Mouse (Mus musculus) G1E (cell line): Measurements from ENCODE around the gene Map3k5. TPM values are rescaled to one million over a fixed set of nuclear protein-coding genes. Genes with fewer than 3 reads are reported as not detected.
A peak's percentile ranks its signal among the peaks of the same experiment; 100 is the strongest.

ENCODE experiments used
- ATAC-seq: 2 replicates; pipeline ENCODE4 v1.8.0; 2016; ENCODE audit warnings: mild to moderate bottlenecking; ENCODE audit not compliant: insufficient number of reproducible peaks, poor library complexity, low FRiP score, severe bottlenecking; ENCODE audit errors: extremely low read depth
- DNase-seq: peaks from one replicate; pipeline ENCODE4 v3.0.0; 2012; ENCODE audit warnings: low spot score
- H3K27me3 ChIP-seq: 2 replicates; pipeline ENCODE4 v1.6.1; 2012; ENCODE audit warnings: mild to moderate bottlenecking, low read length, inconsistent platforms; ENCODE audit not compliant: insufficient read depth
- H3K36me3 ChIP-seq: replicated peaks from 2 replicates; pipeline ENCODE3; 2012; ENCODE audit warnings: mild to moderate bottlenecking, inconsistent platforms
- H3K4me1 ChIP-seq: 2 replicates; pipeline ENCODE4 v1.6.1; 2012; ENCODE audit warnings: low read depth, low read length, inconsistent platforms, mixed read lengths; ENCODE audit not compliant: insufficient read depth
- H3K4me3 ChIP-seq: 2 replicates; pipeline ENCODE4 v1.5.1; 2012; ENCODE audit warnings: low read depth, mild to moderate bottlenecking, inconsistent platforms, low read length, moderate library complexity, mixed read lengths
- H3K9me3 ChIP-seq: replicated peaks from 2 replicates; pipeline ENCODE4 v1.6.1; 2012; ENCODE audit warnings: inconsistent platforms
- CTCF ChIP-seq: IDR thresholded peaks from 2 replicates; pipeline ENCODE4 v1.5.1; 2012; ENCODE audit warnings: low read depth, low read length, inconsistent platforms, mixed read lengths
- GATA1 ChIP-seq: IDR thresholded peaks from 2 replicates; pipeline ENCODE4 v1.6.1; 2012; ENCODE audit warnings: borderline replicate concordance, low read length, inconsistent platforms, mixed read lengths
- GATA2 ChIP-seq: IDR thresholded peaks from 2 replicates; pipeline ENCODE4 v1.6.1; 2012; ENCODE audit warnings: low read depth, low read length, inconsistent platforms, borderline replicate concordance
- POLR2AphosphoS5 ChIP-seq: IDR thresholded peaks from 2 replicates; pipeline ENCODE4 v1.6.1; 2012; ENCODE audit warnings: low read depth, low read length, inconsistent platforms; ENCODE audit not compliant: insufficient replicate concordance
- TAL1 ChIP-seq: conservative IDR thresholded peaks from 2 replicates; pipeline ENCODE4 v1.6.1; 2012; ENCODE audit warnings: low read depth, low read length, inconsistent platforms, mixed read lengths
- polyA plus RNA-seq: library from polyadenylated mRNA; stranded (reverse); fragments of >175 nt; gene quantifications from 2 replicates; pipeline ENCODE4 v1.2.3, GENCODE M21; 2012
- total RNA-seq, 2 experiments: library from RNA; stranded (forward) in 1 of 2; stranded (reverse) in 1 of 2; fragments of 200-1000 nt in 1 of 2; fragments of >200 nt in 1 of 2; fragmentation: Nextera tagmentation in 1 of 2; gene quantifications; 2 replicates each; pipeline ENCODE4 v1.2.3; 2014 to 2017

The Map3k5 gene
- total and polyA plus RNA-seq, 3 experiments, result 0.18 to 1.4 (median 1.3) TPM

DNA sequence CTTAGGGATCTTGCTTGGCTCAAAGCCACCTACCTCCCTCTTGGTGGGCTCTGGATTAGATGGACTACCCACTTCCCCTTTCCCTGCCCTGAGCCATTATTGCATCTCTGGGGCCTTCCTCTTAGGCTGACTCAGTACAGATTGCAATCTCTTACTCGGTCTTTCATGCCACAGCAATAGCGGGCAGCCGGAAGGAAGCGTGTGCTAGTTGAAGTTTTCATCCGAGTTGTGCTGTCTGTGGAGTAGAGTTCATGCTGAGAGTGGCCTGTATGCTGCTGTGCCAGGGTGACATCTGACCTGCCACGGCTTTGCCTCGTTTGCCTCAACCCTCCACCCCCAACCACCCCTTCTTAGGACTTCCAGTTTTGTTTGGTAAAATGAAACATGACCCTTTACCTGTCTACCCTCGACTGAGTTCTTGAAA lies 5.0 kb downstream of the Map3k5 start:
- no peak overlapping the region for H3K4me3 ChIP-seq
- no peaks in the 10 kb centered on the region for H3K36me3 ChIP-seq
- peaks cover 12% of the 10 kb centered on the region; the same call in 1 of the 2 replicates for H3K27me3 ChIP-seq
- peaks cover 4% of the 10 kb centered on the region; the same call in 1 of the 2 replicates for H3K4me1 ChIP-seq
- TF ChIP-seq TAL1 (no peak), GATA1 (no peak), GATA2 (no peak), POLR2AphosphoS5 (no peak), CTCF (no peak)
- ATAC-seq (no peak), DNase-seq (peak; percentile 10)
- H3K9me3 ChIP-seq, result peaks cover 6% of the 10 kb centered on the region

DNA sequence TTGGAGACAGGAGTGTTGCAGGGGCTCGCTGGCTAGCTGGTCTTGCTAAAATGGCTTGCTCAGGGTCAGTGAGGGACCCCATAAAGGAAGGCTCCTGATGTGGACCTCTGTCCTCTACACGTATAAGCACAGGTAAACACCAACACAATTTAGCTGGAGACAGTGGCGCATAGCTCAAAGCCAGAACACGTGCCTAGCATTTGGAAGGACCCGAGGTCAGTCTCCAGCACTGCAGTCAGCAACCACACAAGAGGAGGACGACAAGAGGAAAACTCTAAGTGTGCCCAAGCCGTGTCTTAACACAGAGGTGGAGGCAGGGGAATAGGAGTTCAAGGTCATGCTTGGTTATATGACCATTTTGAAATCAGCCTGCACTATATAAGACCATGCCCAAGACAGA lies 5.9 kb downstream of the Map3k5 start:
- no peaks in the 10 kb centered on the region for H3K36me3 ChIP-seq
- DNase-seq, result no peak
- ATAC-seq, result no peak
- no peak overlapping the region for H3K4me3 ChIP-seq
- H3K9me3 ChIP-seq, result no peaks in the 10 kb centered on the region
- H3K27me3 ChIP-seq, result peaks cover 14% of the 10 kb centered on the region
- TF ChIP-seq CTCF (no peak), GATA2 (no peak), GATA1 (no peak), TAL1 (no peak), POLR2AphosphoS5 (no peak)
- peaks cover 4% of the 10 kb centered on the region; the same call in 1 of the 2 replicates for H3K4me1 ChIP-seq

DNA sequence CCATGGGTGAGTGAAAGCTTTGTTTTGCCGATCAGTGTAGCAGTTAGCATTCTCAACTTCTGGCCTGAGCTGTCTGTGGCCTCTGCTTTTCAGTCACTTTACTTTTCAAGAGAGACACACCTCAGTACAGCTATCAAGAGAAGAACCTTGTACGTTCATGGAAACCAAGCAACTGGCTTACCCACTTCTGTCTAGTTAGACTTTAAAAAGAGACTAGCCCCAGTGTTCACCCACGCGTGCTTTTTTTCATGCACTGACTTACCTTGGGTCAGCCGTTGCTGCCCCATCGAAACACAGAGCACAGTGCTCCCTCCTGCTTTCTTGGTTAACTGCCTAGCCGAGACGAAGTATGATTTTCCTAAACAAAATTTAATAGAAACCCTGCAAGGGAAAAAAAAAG lies 6.4 kb downstream of the Map3k5 start:
- TF ChIP-seq CTCF (no peak), GATA1 (no peak), GATA2 (no peak), POLR2AphosphoS5 (no peak), TAL1 (no peak)
- no peak for ATAC-seq
- Histone ChIP-seq H3K9me3 (no peaks in the 10 kb centered on the region), H3K36me3 (no peaks in the 10 kb centered on the region), H3K4me3 (no peak overlapping the region), H3K4me1 (peaks cover 4% of the 10 kb centered on the region; the same call in 1 of the 2 replicates), H3K27me3 (peaks cover 13% of the 10 kb centered on the region; the same call in 1 of the 2 replicates)
- no peak for DNase-seq

DNA sequence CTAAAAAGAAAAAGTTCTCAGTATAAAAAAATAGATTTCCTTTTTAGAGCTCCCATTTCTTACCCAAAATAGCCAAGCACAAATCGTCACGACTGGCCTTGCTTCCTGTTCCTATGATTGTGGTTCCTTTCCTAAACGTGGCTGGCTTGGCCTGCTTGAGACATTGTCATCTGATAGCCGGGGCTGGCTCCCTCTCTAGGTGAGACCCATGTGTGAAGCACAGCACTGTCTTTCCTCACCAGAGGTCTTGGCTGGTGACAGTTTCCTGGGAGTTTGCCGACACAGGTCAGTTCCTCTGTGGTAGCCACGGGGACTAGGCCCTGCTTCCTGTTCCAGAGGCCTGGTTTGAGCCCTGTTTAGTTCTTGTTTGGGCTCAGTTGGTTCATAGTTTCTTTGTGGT lies 6.8 kb downstream of the Map3k5 start:
- H3K27me3 ChIP-seq, result peaks cover 13% of the 10 kb centered on the region; the same call in 1 of the 2 replicates
- H3K9me3 ChIP-seq, result no peaks in the 10 kb centered on the region
- DNase-seq, result no peak
- no peak for TF ChIP-seq GATA2
- TF ChIP-seq CTCF, result no peak
- no peak for TF ChIP-seq GATA1
- no peak for TF ChIP-seq POLR2AphosphoS5
- TF ChIP-seq TAL1, result no peak
- peaks cover 4% of the 10 kb centered on the region; the same call in 1 of the 2 replicates for H3K4me1 ChIP-seq
- no peak overlapping the region for H3K4me3 ChIP-seq
- no peaks in the 10 kb centered on the region for H3K36me3 ChIP-seq
- no peak for ATAC-seq

DNA sequence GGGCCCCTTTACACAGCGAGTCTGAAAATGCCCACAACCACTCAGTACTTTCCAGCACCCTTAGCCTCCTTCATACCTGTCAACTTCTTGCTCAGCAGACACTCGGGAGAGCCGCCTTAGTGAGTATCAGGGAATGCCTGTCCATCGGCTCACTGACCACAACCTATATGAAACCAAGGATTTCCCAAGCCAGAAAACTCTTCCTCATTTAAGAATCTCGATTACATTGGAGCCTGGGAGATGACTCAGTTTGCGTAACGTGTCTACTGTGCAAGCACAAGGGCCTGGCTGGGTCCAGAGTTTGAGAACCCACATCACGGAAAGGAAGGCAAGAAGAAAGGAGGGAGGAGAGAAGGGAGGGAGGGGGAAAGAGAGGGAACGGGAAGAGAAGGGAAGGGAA lies 7.6 kb downstream of the Map3k5 start:
- TF ChIP-seq TAL1, result no peak
- Histone ChIP-seq H3K4me3 (no peak overlapping the region), H3K36me3 (no peaks in the 10 kb centered on the region), H3K4me1 (peaks cover 4% of the 10 kb centered on the region; the same call in 1 of the 2 replicates), H3K27me3 (peaks cover 17% of the 10 kb centered on the region), H3K9me3 (no peaks in the 10 kb centered on the region)
- DNase-seq (no peak), ATAC-seq (no peak)

DNA sequence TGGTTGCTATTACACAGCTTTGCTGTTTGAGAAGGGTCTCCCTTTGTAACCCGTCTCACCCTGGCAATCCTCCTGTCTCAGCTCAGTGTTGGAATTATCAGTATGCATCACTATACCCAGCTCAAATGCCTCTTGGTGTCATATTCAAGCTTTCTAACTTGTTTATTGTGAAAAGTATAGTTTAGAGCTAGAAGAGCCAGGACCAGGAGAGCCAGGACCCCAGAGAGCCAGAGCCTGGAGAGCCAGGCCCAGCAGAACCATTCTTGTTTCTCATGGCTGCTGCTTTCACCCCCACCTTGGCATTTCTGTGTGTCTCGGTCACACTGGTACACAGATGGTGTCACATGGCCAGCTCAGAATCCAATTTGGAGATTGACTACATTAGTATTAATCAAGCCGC lies 8.3 kb downstream of the Map3k5 start:
- Histone ChIP-seq H3K9me3 (no peaks in the 10 kb centered on the region), H3K4me1 (peaks cover 4% of the 10 kb centered on the region; the same call in 1 of the 2 replicates), H3K4me3 (no peak overlapping the region), H3K27me3 (peaks cover 17% of the 10 kb centered on the region), H3K36me3 (no peaks in the 10 kb centered on the region)
- TF ChIP-seq GATA1, result no peak
- DNase-seq (no peak), ATAC-seq (no peak)

DNA sequence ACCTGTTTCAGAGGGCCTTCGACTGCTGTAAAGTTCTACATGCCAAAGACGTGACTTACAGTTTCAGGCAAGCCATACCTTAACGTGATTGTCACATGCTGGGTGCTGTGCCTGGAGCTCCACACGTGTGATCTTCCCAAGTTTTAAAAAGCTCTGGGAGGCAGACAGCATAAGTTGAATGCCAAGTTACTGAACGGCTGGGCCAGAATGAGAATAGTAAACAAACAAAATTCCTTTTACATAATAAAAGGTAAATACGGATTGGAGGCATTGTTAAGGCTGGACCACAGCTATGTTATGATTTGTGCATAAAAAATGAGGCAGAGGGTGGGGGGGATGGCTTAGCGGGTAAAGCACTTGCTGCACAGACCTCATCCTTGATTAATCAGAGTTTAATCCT lies 11.4 kb downstream of the Map3k5 start:
- no peaks in the 10 kb centered on the region for H3K36me3 ChIP-seq
- H3K9me3 ChIP-seq, result no peaks in the 10 kb centered on the region
- DNase-seq, result no peak
- H3K4me3 ChIP-seq, result no peak overlapping the region
- no peak for TF ChIP-seq GATA1
- TF ChIP-seq POLR2AphosphoS5, result no peak
- no peak for TF ChIP-seq CTCF
- TF ChIP-seq TAL1, result no peak
- TF ChIP-seq GATA2, result no peak
- ATAC-seq, result no peak
- H3K27me3 ChIP-seq, result peaks cover 11% of the 10 kb centered on the region
- H3K4me1 ChIP-seq, result no peaks in the 10 kb centered on the region
